Mouse (Mus musculus): Measurements from ENCODE around the gene Flywch2. TPM values are rescaled to one million over a fixed set of nuclear protein-coding genes. Genes with fewer than 3 reads are reported as not detected.

Gene Flywch2
- polyA plus RNA-seq, 1 experiment from 2014 or later = 78.4 TPM

DNA sequence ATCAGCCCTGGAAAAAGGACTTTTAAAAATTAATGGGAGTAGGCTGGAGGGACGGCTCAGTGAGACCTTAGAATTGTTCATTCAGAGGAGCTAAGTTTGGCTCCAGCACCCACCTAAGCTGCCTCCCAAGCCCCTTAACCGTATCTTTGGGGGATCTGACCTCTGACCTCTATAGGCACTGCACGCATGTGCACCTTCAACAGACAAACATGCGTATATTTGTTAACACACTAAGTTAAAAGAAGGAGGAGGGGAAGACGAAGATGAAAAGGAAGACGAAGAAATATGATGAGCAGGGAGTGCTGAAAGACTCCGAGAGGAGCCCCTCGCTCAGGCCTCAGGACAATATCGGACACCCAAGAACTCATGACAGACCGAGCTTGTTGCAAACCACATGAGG lies 15.7 kb upstream of the Flywch2 start:
- WGBS = 94% methylated on average over 10 of the region's 10 CpGs
- no peak overlapping the region for H3K9ac ChIP-seq
- ATAC-seq (ENCODE audit: low FRiP score) (no peak), DNase-seq (ENCODE audit: low spot score) (no peak)
- H3K27me3 ChIP-seq (ENCODE audit: control insufficient read depth, insufficient read depth, low read length) = no peaks in the 10 kb centered on the region
- no peak overlapping the region for H3K27ac ChIP-seq
- H3K36me3 ChIP-seq (replicated peaks; ENCODE audit: control insufficient read depth, insufficient read depth) = peaks cover 10% of the 10 kb centered on the region
- H3K4me3 ChIP-seq (replicated peaks; ENCODE audit: low read length) = no peak overlapping the region
- no peak overlapping the region for H3K4me2 ChIP-seq (replicated peaks)
- peaks cover 27% of the 10 kb centered on the region for H3K4me1 ChIP-seq (replicated peaks; ENCODE audit: control insufficient read depth, insufficient read depth, low read length)
- H3K9me3 ChIP-seq (ENCODE audit: control insufficient read depth, low read length) = no peaks in the 10 kb centered on the region

DNA sequence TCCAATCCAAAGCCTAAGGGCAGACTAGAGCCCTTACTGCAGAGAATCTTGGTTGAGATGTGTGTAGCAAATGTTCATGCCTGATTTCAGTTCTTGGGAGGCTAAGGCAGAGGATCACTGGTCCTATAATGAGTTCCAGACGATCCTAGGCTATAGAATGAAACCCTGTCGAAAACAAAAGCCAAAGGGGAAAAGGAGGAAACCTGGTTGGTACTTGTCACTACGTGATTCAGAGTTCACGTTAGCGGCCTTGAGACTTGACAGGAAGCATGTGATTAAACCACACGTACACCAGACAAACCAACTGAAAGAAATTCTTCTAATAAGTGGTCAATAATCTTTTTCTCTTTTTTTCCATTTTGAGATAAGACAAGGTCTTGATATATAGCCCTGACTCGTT lies 11.4 kb upstream of the Flywch2 start:
- Histone ChIP-seq H3K27ac (no peak overlapping the region), H3K27me3 (ENCODE audit: control insufficient read depth, insufficient read depth, low read length) (no peaks in the 10 kb centered on the region), H3K36me3 (replicated peaks; ENCODE audit: control insufficient read depth, insufficient read depth) (peaks cover 13% of the 10 kb centered on the region), H3K4me1 (replicated peaks; ENCODE audit: control insufficient read depth, insufficient read depth, low read length) (peaks cover 2% of the 10 kb centered on the region), H3K9ac (no peak overlapping the region), H3K4me2 (replicated peaks) (no peak overlapping the region), H3K4me3 (replicated peaks; ENCODE audit: low read length) (no peak overlapping the region), H3K9me3 (ENCODE audit: control insufficient read depth, low read length) (no peaks in the 10 kb centered on the region)
- DNase-seq (ENCODE audit: low spot score) (no peak), ATAC-seq (ENCODE audit: low FRiP score) (no peak)
- WGBS = 85% methylated on average over 7 of the region's 7 CpGs

DNA sequence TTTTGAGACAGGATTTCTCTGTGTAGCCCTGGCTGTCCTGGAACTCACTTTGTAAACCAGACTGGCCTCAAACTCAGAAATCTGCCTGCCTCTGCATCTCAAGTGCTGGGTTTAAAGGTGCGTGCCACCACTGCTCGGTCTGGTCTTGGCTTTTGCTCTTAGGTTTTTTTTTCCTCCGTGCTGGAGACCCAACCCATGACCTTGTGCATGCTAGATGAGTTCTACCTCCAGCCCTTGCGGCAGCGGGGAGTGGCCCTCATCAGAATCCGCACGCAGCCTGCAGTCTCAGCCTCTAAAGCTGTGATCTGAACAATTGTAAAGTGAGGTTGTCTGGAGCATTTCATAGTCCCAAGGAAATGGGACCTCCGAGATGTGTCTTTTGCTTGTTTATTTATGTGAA lies 9.4 kb upstream of the Flywch2 start:
- H3K4me3 ChIP-seq (replicated peaks; ENCODE audit: low read length) = no peak overlapping the region
- H3K4me1 ChIP-seq (replicated peaks; ENCODE audit: control insufficient read depth, insufficient read depth, low read length) = peaks cover 19% of the 10 kb centered on the region
- H3K27me3 ChIP-seq (ENCODE audit: control insufficient read depth, insufficient read depth, low read length) = no peaks in the 10 kb centered on the region
- no peak overlapping the region for H3K9ac ChIP-seq
- no peak for ATAC-seq (ENCODE audit: low FRiP score)
- H3K9me3 ChIP-seq (ENCODE audit: control insufficient read depth, low read length) = no peaks in the 10 kb centered on the region
- no peak overlapping the region for H3K27ac ChIP-seq
- 94% methylated on average over 8 of the region's 8 CpGs for WGBS
- peaks cover 13% of the 10 kb centered on the region for H3K36me3 ChIP-seq (replicated peaks; ENCODE audit: control insufficient read depth, insufficient read depth)
- no peak for DNase-seq (ENCODE audit: low spot score)
- no peak overlapping the region for H3K4me2 ChIP-seq (replicated peaks)

DNA sequence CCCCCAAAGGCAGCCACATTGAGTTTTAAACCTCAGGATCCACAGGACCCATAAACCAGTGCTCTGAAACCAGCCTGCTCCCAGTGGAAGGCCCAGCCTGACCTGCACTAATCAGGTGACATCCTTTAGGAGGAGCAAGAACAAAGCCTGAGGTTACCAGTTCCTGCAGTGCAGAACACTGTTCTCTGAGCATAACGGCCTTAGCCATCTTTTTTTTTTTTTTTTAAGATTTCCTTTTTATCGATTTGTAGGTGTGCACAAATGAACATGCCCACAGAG lies 5.1 kb upstream of the Flywch2 start:
- H3K27me3 ChIP-seq (ENCODE audit: control insufficient read depth, insufficient read depth, low read length) = no peaks in the 10 kb centered on the region
- H3K36me3 ChIP-seq (replicated peaks; ENCODE audit: control insufficient read depth, insufficient read depth) = no peaks in the 10 kb centered on the region
- ATAC-seq (ENCODE audit: low FRiP score) = no peak
- H3K27ac ChIP-seq = peak overlapping the region; percentile 96
- H3K9me3 ChIP-seq (ENCODE audit: control insufficient read depth, low read length) = no peaks in the 10 kb centered on the region
- peak overlapping the region; percentile 77 for H3K9ac ChIP-seq
- WGBS = 45% methylated on average over 2 of the region's 2 CpGs
- H3K4me3 ChIP-seq (replicated peaks; ENCODE audit: low read length) = peak overlapping the region; percentile 35
- H3K4me1 ChIP-seq (replicated peaks; ENCODE audit: control insufficient read depth, insufficient read depth, low read length) = peaks cover 29% of the 10 kb centered on the region
- H3K4me2 ChIP-seq (replicated peaks) = peak overlapping the region; percentile 77
- peak; percentile 37 for DNase-seq (ENCODE audit: low spot score)

- Histone ChIP-seq H3K9me3 (ENCODE audit: control insufficient read depth, low read length) (no peaks in the 10 kb centered on the region), H3K36me3 (replicated peaks; ENCODE audit: control insufficient read depth, insufficient read depth) (no peaks in the 10 kb centered on the region), H3K4me1 (replicated peaks; ENCODE audit: control insufficient read depth, insufficient read depth, low read length) (peaks cover 31% of the 10 kb centered on the region), H3K9ac (peak within 1 kb of the TSS; percentile 77), H3K4me3 (replicated peaks; ENCODE audit: low read length) (peak within 1 kb of the TSS; percentile 35), H3K27me3 (ENCODE audit: control insufficient read depth, insufficient read depth, low read length) (no peaks in the 10 kb centered on the region), H3K27ac (peak within 1 kb of the TSS; percentile 96), H3K4me2 (replicated peaks) (peak within 1 kb of the TSS; percentile 77)
- 2% methylated on average over 29 of the region's 29 CpGs for WGBS
- peak; percentile 25; the same call in 1 of the 2 replicates for ATAC-seq (ENCODE audit: low FRiP score)
- DNase-seq (ENCODE audit: low spot score) = peak; percentile 61
Measured at GRCm38 (mm10) chr17:23790269-23791078, 4.6 kb upstream of the Flywch2 start, which contains the start of gene Srrm2. Gene Srrm2 (plus strand): TSS chr17:23790532.

GRCm38 (mm10) chr17:23789749-23790268 lies 3.9 kb upstream of the Flywch2 start:
- WGBS = 7% methylated on average over 8 of the region's 8 CpGs
- Histone ChIP-seq H3K4me2 (replicated peaks) (peak overlapping the region; percentile 77), H3K27ac (peak overlapping the region; percentile 96), H3K9ac (peak overlapping the region; percentile 77), H3K27me3 (ENCODE audit: control insufficient read depth, insufficient read depth, low read length) (no peaks in the 10 kb centered on the region), H3K4me1 (replicated peaks; ENCODE audit: control insufficient read depth, insufficient read depth, low read length) (peaks cover 37% of the 10 kb centered on the region), H3K36me3 (replicated peaks; ENCODE audit: control insufficient read depth, insufficient read depth) (no peaks in the 10 kb centered on the region), H3K9me3 (ENCODE audit: control insufficient read depth, low read length) (no peaks in the 10 kb centered on the region), H3K4me3 (replicated peaks; ENCODE audit: low read length) (peak overlapping the region; percentile 35)
- DNase-seq (ENCODE audit: low spot score) (no peak), ATAC-seq (ENCODE audit: low FRiP score) (no peak)

DNA sequence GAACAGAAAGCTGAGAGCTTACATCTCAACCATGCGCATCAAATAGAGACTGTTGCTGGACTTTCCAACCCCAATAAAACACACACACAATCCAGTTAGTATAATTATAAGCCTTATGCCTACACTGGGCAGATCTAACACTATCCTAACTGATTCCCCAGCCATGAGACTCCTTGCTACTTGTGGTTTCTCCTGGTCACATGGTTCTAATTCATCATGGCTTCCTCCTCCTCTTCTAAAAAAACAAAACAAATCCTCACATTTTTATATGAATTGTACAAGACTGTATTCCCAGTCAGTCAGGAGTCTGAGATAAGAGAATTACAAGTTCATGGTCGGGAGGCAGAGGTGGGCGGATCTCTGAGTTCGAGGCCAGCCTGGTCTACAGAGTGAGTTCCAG lies 3.1 kb upstream of the Flywch2 start:
- Histone ChIP-seq H3K4me3 (replicated peaks; ENCODE audit: low read length) (no peak overlapping the region), H3K27ac (no peak overlapping the region), H3K27me3 (ENCODE audit: control insufficient read depth, insufficient read depth, low read length) (no peaks in the 10 kb centered on the region), H3K9ac (no peak overlapping the region), H3K9me3 (ENCODE audit: control insufficient read depth, low read length) (no peaks in the 10 kb centered on the region), H3K4me2 (replicated peaks) (no peak overlapping the region), H3K4me1 (replicated peaks; ENCODE audit: control insufficient read depth, insufficient read depth, low read length) (peaks cover 37% of the 10 kb centered on the region), H3K36me3 (replicated peaks; ENCODE audit: control insufficient read depth, insufficient read depth) (no peaks in the 10 kb centered on the region)
- ATAC-seq (ENCODE audit: low FRiP score) = no peak
- 92% methylated on average over 4 of the region's 4 CpGs for WGBS
- no peak for DNase-seq (ENCODE audit: low spot score)

GRCm38 (mm10) chr17:23786510-23786931 lies 640 bp upstream of the Flywch2 start:
- no peaks in the 10 kb centered on the region for H3K36me3 ChIP-seq (replicated peaks; ENCODE audit: control insufficient read depth, insufficient read depth)
- ATAC-seq (ENCODE audit: low FRiP score) (peak; percentile 58), DNase-seq (ENCODE audit: low spot score) (peak; percentile 68)
- H3K4me1 ChIP-seq (replicated peaks; ENCODE audit: control insufficient read depth, insufficient read depth, low read length) = peaks cover 30% of the 10 kb centered on the region
- peak overlapping the region; percentile 75 for H3K4me3 ChIP-seq (replicated peaks; ENCODE audit: low read length)
- WGBS = 8% methylated on average over 13 of the region's 13 CpGs
- H3K27ac ChIP-seq = peak overlapping the region; percentile 96
- H3K9ac ChIP-seq = peak overlapping the region; percentile 90
- no peaks in the 10 kb centered on the region for H3K27me3 ChIP-seq (ENCODE audit: control insufficient read depth, insufficient read depth, low read length)
- peak overlapping the region; percentile 84 for H3K4me2 ChIP-seq (replicated peaks)
- H3K9me3 ChIP-seq (ENCODE audit: control insufficient read depth, low read length) = no peaks in the 10 kb centered on the region

GRCm38 (mm10) chr17:23783352-23783751 lies 2.5 kb downstream of the Flywch2 start:
- H3K27me3 ChIP-seq (ENCODE audit: control insufficient read depth, insufficient read depth, low read length) = no peaks in the 10 kb centered on the region
- peaks cover 8% of the 10 kb centered on the region; the same call in 1 of the 2 replicates for H3K4me1 ChIP-seq (replicated peaks; ENCODE audit: control insufficient read depth, insufficient read depth, low read length)
- no peak overlapping the region for H3K4me3 ChIP-seq (replicated peaks; ENCODE audit: low read length)
- H3K9me3 ChIP-seq (ENCODE audit: control insufficient read depth, low read length) = no peaks in the 10 kb centered on the region
- H3K36me3 ChIP-seq (replicated peaks; ENCODE audit: control insufficient read depth, insufficient read depth) = no peaks in the 10 kb centered on the region
- no peak overlapping the region for H3K27ac ChIP-seq
- no peak overlapping the region for H3K4me2 ChIP-seq (replicated peaks)
- ATAC-seq (ENCODE audit: low FRiP score) (no peak), DNase-seq (ENCODE audit: low spot score) (no peak)
- no peak overlapping the region for H3K9ac ChIP-seq
